Mouse (Mus musculus) kidney, postnatal 10 days (tissue): ENCODE measurements at regions not wholly inside any gene's neighbourhood (a gene's known extent, or its start where the extent isn't known, plus 50 kb on each side); places are given as distances from the start of the nearest gene placed in this dataset.

ENCODE experiments used
- DNase-seq: peaks from one replicate; pipeline ENCODE4 v3.0.0; 2021; ENCODE audit warnings: mixed read lengths

DNA sequence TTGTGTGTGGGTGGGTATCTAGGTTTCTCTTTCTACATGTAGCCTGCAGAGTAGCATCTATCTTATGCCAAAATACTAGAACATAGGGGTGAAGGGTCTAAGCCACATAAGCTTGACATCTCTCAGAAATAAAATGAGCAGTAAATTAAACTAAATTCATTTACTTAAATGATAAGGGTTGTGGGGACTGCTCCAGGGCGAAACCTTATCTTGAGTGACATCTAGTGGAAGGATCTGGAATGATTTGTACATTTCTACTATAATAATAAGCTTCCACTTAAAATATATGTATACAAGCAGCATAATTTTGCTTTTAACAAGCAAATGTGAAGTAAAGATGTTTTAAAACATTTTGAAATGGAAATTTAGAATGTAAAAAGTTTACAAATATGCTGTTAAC, 271.4 kb downstream of the Vgll3 start:
- no peak for DNase-seq

DNA sequence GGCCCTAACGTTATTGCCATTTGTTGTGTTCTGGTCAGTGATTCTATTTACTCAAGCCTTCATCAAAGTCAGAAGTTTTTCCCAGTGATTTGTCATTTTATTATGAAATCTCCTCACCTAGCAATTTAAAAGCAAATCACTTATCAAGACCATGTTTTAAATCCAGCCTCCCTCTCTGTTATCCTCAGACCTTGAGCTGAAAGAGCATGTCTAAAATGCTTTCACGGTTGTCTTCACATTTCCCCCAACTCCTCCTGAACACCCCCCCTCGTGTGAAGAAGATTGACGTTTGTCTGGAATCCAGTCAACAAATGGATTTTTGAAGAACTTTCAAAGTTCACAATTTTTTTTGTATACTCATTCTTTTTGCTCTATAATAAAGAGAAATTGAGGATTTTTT, 277.7 kb downstream of the Vgll3 start:
- DNase-seq: no peak

DNA sequence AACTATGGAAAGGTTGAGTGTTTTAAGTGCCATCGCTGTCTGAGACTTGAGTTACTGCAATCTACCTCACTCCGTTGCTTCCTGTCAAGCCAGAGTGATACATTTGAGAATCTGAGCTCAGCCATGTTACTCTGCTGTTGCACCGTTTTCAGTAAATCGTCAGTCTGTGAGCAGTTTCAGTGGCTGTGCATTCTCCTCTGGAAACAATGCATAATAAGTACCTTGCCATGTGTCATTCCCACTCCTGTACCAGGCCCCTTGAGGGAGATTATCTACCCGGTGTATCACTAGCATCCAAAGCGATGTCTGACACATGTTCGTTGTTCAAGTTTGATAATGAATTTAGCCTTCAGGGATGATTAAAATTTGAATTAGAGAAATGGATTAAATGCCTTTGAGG, 280.6 kb downstream of the Vgll3 start:
- no peak for DNase-seq

DNA sequence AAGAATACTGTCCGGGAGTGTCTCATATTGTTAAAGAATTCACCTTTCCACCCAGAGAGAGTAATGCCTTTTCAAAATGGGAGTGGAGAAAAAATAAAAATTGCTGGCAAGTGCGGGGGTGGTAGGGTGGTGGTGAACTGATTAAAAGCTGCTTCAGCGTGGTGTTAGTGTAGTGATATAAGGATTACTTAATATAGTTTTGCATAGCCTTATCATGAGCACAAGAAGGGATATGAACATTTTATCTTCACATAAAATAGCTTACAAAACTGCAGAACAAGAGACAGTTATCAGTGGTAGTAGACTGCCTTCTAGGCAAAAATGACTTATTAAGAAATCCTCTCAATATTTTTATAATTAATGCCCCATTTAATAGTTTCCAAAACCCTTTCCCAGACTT, 302.9 kb downstream of the Vgll3 start:
- DNase-seq: no peak

DNA sequence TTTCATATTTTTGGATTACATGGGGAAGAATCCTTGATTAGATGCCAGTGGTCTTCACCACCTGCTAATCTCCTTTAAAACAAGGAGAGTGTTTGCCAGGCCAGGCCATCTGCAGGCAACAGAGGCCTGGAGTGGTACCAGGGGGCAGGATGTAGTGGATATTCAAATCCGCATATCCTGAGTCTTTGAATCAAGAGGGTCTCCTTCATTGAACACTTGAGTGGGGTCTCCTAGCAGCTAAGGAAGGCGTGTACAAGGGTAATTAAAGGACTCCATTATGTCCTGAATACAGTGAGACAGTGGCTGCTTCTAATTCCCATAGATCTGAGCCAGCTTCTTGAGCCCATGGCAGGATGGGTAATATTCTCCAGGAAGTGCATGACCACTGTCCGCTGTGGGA, 322.7 kb downstream of the Vgll3 start:
- no peak for DNase-seq

DNA sequence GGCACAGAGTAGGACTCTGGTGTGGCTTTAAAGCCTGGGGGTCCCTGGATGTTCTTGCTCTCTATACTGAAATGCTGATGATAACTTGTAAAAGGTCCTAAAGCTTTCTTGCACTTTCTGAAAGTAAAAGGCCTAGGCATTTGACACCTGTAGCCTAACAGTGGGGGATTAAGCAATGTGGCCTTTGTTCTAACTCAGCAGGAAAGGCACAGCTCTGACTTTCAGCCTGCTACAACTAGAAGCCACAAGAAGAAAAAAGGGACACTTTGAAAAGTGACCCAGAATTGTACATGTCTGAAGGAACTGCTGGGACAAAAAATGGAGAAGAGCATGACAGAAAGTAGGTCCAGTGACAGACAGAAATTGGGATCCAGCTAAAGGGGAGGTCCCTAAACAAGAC, 329.7 kb downstream of the Vgll3 start:
- DNase-seq: no peak

DNA sequence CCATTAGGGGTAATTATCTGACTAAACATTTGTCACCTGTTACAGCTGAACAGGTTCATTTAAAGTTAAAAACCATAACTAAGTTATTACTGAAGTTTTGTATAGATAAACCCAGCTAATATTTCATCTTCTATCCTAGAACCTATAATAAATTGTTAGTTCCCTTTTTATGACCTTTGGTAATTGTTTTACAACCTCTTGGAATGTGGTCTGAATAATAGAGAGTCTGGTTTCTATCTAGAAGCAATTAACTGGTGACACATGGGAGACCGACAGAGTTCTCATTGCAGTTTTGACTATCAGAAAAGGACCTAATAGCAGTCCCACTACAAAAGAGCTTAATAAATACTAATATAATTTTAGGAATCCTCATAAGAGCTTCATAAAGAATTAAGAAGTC, 330.2 kb downstream of the Vgll3 start:
- no peak for DNase-seq

DNA sequence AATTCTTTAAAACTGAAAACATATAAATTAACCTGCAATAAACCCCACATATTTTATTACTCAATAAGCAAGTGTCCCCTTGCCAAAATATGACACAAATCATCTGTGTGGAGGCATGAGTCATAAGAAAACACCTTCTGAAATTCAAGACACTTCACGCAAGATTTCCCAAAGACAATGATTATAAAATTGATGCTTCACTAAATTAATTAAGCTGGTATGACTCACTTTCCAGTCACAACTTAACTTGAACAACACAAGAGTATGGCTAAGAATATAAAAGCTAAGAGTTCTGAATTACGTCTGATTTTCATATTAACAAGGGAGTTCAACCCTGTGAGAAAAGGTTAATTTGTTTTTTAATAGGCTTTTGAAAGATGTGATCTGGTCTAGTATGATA, 353.2 kb downstream of the Vgll3 start:
- DNase-seq: no peak

DNA sequence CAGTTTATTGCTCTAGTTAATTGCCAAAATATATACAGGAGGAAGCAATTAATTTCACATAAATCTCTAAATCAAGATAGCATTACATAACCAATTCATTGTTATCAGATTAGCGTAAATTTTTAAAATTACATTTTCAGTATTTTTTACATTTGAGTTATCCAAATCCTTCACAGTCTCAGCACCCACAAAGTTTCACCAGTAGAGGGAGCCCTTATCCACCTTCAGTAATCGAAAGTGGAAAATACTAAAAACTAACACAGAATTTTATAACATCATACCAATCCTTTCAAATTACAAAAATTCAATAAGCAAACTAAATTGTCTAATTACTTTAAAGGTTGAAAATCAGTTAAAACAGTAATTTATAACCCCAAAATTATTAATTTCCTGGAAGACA, 375.7 kb downstream of the Vgll3 start:
- peak; percentile 26 for DNase-seq

DNA sequence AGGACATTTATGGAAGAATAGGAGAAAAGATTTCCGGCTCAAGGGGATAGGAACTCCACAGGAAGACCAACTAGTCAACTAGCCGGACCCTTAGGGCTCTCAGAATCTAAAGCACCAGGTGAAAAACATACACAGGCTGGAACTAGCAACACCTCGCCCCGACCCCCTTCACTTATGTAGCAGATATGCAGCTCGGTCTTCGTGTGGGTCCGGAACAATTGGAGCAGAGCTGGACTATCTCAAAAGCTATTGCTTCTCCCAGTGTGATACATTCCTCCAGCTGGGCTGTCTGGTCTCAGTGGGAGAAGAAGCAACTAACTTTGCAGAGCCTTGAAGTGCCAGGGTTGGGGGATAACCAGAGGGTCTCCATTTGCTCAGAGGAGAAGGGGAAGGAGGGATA, 386.3 kb downstream of the Vgll3 start:
- DNase-seq: no peak
